Mouse (Mus musculus): ENCODE measurements around the gene Rnf224. TPM values are rescaled to one million over a fixed set of nuclear protein-coding genes. Genes with fewer than 3 reads are reported as not detected.

Rnf224 gene
- total RNA-seq, 2 experiments from 2014 or later = not detected

GRCm38 (mm10) chr2:25225811-25226379 is 10.7 kb downstream of the Rnf224 start:
- DNase-seq = no peak

GRCm38 (mm10) chr2:25224766-25225752 is 11.5 kb downstream of the Rnf224 start:
- peak; percentile 92 for DNase-seq

GRCm38 (mm10) chr2:25224492-25224765 is 12.2 kb downstream of the Rnf224 start, which contains the start of gene Tubb4b:
TSS of gene Tubb4b (minus strand) at chr2:25224702.
- no peak for DNase-seq

GRCm38 (mm10) chr2:25223681-25224491 is 12.7 kb downstream of the Rnf224 start:
- DNase-seq = peak; percentile 78

- no peak for DNase-seq
These were observed 15.2 kb downstream of the Rnf224 start for GRCm38 (mm10) chr2:25221331-25221772.

GRCm38 (mm10) chr2:25218445-25218844 is 18.1 kb downstream of the Rnf224 start, which contains the start of gene Fam166a:
TSS of gene Fam166a (plus strand) at chr2:25218745.
- DNase-seq = no peak

- DNase-seq = no peak
These were observed 18.9 kb downstream of the Rnf224 start for GRCm38 (mm10) chr2:25217666-25218065.

- no peak for DNase-seq
These were observed 22.1 kb downstream of the Rnf224 start, which contains the start of gene Stpg3 for GRCm38 (mm10) chr2:25214444-25214843. TSS of gene Stpg3 (minus strand) at chr2:25214637.

- DNase-seq = no peak
These were observed 23.2 kb downstream of the Rnf224 start for GRCm38 (mm10) chr2:25213266-25213865.

GRCm38 (mm10) chr2:25211121-25211670 is 25.4 kb downstream of the Rnf224 start, which contains the start of gene Nelfb:
TSS of gene Nelfb (minus strand) at chr2:25211489.
- DNase-seq = peak; percentile 86

- DNase-seq = no peak
These were observed 25.9 kb downstream of the Rnf224 start for GRCm38 (mm10) chr2:25210686-25211085.

GRCm38 (mm10) chr2:25207593-25207992 is 29.0 kb downstream of the Rnf224 start:
- DNase-seq = no peak

- DNase-seq = no peak
These were observed 32.9 kb downstream of the Rnf224 start for GRCm38 (mm10) chr2:25203631-25204214.

GRCm38 (mm10) chr2:25200631-25201030 is 36.0 kb downstream of the Rnf224 start:
- no peak for DNase-seq

GRCm38 (mm10) chr2:25197946-25198345 is 38.6 kb downstream of the Rnf224 start:
- no peak for DNase-seq

- no peak for DNase-seq
These were observed 39.4 kb downstream of the Rnf224 start for GRCm38 (mm10) chr2:25197191-25197590.

GRCm38 (mm10) chr2:25196172-25196954 is 40.2 kb downstream of the Rnf224 start, which contains the start of gene Tor4a:
TSS of gene Tor4a (minus strand) at chr2:25196886.
- DNase-seq = peak; percentile 32

GRCm38 (mm10) chr2:25195211-25196156 is 41.1 kb downstream of the Rnf224 start:
- no peak for DNase-seq

All from gastrocnemius, postnatal 10 days (tissue).